In genomic region chr1:44063439-44063838, GRCm38 (mm10) we compare ENCODE assay signal across 19 mouse cellular contexts. TPM values are rescaled to one million over a fixed set of nuclear protein-coding genes. Genes with fewer than 3 reads are reported as not detected.
"Had no signal": no experiment of that assay in that cellular context is flagged by ENCODE, and none has a peak within 500 bp of the region (broad histone marks: within the 10 kb centered on the region; RNA-seq: fewer than 3 reads in every experiment).

No protein-coding gene starts in this region.

- DNase-seq: retina, postnatal 1 day; right cerebral cortex, adult 18-20 months; right cerebral cortex, postnatal 14 days; right cerebral cortex, postnatal 25 days; right cerebral cortex, postnatal 4 days; spleen, adult 18-20 months; thymus, adult 18-20 months; thymus, adult 2 months; thymus, postnatal 14 days; thymus, postnatal 25 days; thymus, postnatal 36 days; thymus, postnatal 4 days had no signal

- H3K36me3 ChIP-seq: neural tube, embryonic 13.5 days; neural tube, embryonic 15.5 days; stomach, embryonic 15.5 days had no signal

- H3K4me3 ChIP-seq: neural tube, embryonic 13.5 days; neural tube, embryonic 15.5 days; stomach, embryonic 15.5 days had no signal

- H3K27ac ChIP-seq: neural tube, embryonic 13.5 days; neural tube, embryonic 15.5 days; stomach, embryonic 15.5 days; stomach, postnatal 0 days had no signal

- H3K4me1 ChIP-seq: neural tube, embryonic 13.5 days; neural tube, embryonic 15.5 days; stomach, embryonic 15.5 days had no signal

- H3K4me2 ChIP-seq: neural tube, embryonic 13.5 days; neural tube, embryonic 15.5 days; stomach, embryonic 15.5 days had no signal

- H3K9me3 ChIP-seq: neural tube, embryonic 13.5 days; neural tube, embryonic 15.5 days; stomach, embryonic 15.5 days had no signal

- H3K9ac ChIP-seq: neural tube, embryonic 13.5 days; neural tube, embryonic 15.5 days; stomach, embryonic 15.5 days had no signal

- H3K27me3 ChIP-seq: neural tube, embryonic 13.5 days; neural tube, embryonic 15.5 days; stomach, embryonic 15.5 days had no signal

RNA-seq across cellular contexts. Expression of gene Gm8251, which starts 1.7 kb away (rescaled TPM):
- polyA plus RNA-seq: small intestine, adult 2 months; spleen, adult 2 months had no signal

RNA-seq across cellular contexts. Expression of gene Mettl21c, which starts 43.6 kb away (rescaled TPM):
- polyA plus RNA-seq: small intestine, adult 2 months; spleen, adult 2 months; urinary bladder, adult 2 months had no signal
